Mouse (Mus musculus): ENCODE data around the gene Gm13199. TPM values are rescaled to one million over a fixed set of nuclear protein-coding genes. Genes with fewer than 3 reads are reported as not detected.
A peak's percentile ranks its signal among the peaks of the same experiment; 100 is the strongest.

The Gm13199 gene
- 0.45 and 0.50 TPM in 2 replicates for polyA plus RNA-seq (2015; fragmentation: Nextera tagmentation; extraction: Ambion mirVana)

DNA sequence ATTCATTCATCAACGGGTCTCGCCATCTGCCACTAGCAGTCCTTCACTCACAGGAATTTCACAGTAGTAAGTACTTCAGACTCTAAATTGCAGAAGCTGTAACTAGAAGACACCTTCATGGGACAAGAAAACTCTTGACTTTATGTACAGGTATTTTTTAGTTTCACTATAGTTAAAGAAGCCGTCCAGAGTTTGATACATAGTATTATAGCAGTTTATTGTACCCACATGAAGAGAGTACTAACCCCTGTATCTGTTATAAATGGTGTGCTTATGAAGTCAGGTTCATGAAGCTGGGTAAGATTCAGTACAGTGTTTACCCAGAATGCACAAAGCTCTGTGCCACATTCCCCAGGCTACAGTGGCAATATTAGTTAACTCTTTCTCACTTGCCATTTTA lies at the start of gene Gm13199:
Gene Gm13199 (minus strand): TSS at position 101 of the 400 bp plus-strand sequence.
- H3K4me3 ChIP-seq (replicated peaks) = no peak within 1 kb of the TSS
- WGBS (ENCODE audit: insufficient replicate concordance) = 87% methylated on average over 3 of the region's 3 CpGs
- H3K27ac ChIP-seq (replicated peaks) = no peak within 1 kb of the TSS
- H3K9me3 ChIP-seq (replicated peaks) = no peaks in the 10 kb centered on the region
- no peaks in the 10 kb centered on the region for H3K4me1 ChIP-seq (replicated peaks)
- no peaks in the 10 kb centered on the region for H3K27me3 ChIP-seq
- peaks cover 78% of the 10 kb centered on the region for H3K36me3 ChIP-seq (replicated peaks)
- no peak within 1 kb of the TSS for H3K4me2 ChIP-seq
- H3K9ac ChIP-seq = no peak within 1 kb of the TSS
- no peak for ATAC-seq (ENCODE audit: insufficient read depth)

DNA sequence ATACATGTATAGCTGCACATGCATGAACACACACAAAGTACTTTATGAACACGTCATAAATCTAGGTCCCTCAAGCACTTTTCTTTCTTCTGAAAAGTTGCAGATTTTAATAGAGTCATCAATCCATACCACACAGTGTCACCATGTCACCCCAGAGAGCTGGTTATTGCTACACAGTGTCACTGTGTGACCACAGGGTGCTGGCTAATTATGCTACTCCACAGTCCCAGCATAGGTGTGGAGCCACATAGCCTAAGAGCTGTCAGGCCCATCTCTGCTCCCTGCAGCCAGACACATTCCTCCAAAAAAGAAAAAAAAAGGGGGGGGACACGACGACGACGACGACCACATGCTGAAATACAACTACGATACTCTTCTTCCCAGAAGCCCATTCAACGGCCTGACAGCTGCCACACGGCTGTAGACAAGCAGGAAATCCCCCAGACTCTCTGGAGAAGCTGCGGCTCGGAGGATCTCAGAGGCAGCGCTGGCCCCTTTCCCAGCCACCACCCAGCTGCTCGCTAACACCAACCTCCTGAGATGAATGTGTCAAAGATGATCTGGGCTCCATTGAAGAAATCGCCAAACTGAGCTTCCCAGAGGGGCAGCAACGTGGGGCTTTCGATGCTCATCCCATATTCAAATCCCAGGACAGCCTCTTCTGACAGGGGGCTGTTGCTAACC lies 48.7 kb upstream of the Gm13199 start:
- Histone ChIP-seq H3K9me3 (replicated peaks) (no peaks in the 10 kb centered on the region), H3K4me3 (replicated peaks) (no peak overlapping the region), H3K36me3 (replicated peaks) (no peaks in the 10 kb centered on the region), H3K27ac (replicated peaks) (no peak overlapping the region), H3K27me3 (no peaks in the 10 kb centered on the region), H3K4me1 (replicated peaks) (no peaks in the 10 kb centered on the region), H3K4me2 (no peak overlapping the region), H3K9ac (no peak overlapping the region)
- no peak for ATAC-seq (ENCODE audit: insufficient read depth)
- 71% methylated on average over 16 of the region's 16 CpGs for WGBS (ENCODE audit: insufficient replicate concordance)

DNA sequence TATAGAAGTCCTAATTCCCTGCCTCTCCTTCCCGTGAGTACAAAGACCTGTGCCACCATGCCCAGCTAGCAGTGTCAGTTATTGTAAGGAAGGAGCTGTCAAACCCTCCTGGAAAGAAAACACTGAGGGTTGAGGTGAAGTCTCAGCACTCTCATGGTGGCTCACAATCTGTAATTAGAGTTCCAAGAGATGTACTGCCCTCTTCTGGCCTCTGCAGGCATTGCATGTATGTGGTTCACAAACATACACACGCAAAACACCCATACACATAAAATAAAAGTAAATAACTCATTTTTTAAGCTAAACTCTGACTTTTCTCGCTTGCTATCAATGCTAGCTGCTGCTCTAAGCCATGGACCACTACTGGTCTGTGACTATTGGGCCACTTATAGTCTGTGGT lies 43.9 kb upstream of the Gm13199 start:
- WGBS (ENCODE audit: insufficient replicate concordance) = 37% methylated on average over 3 of the region's 3 CpGs
- no peak overlapping the region for H3K9ac ChIP-seq
- H3K4me3 ChIP-seq (replicated peaks) = no peak overlapping the region
- no peak overlapping the region for H3K4me2 ChIP-seq
- no peak for ATAC-seq (ENCODE audit: insufficient read depth)
- no peaks in the 10 kb centered on the region for H3K27me3 ChIP-seq
- no peak overlapping the region for H3K27ac ChIP-seq (replicated peaks)
- no peaks in the 10 kb centered on the region for H3K4me1 ChIP-seq (replicated peaks)
- peaks cover 8% of the 10 kb centered on the region; the same call in 1 of the 2 replicates for H3K36me3 ChIP-seq (replicated peaks)
- H3K9me3 ChIP-seq (replicated peaks) = no peaks in the 10 kb centered on the region

DNA sequence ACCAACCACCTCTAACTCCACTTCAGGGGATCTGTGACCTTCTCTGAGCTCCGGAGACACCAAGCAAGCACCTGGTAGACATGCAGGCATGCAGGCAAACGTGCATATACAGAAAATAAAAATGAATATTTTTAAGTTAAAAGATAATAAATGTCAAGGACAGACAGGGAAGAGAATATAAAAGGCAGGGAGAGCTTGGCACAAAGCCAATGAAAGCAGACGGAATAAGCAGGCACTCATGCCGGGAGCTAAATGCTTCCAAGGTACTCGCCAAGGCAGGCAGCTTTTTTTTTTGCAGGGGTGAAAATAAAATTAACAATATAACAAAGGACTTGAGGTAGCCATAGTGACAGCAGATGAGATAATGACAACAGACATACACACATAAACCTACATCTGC lies 43.4 kb upstream of the Gm13199 start:
- no peaks in the 10 kb centered on the region for H3K4me1 ChIP-seq (replicated peaks)
- H3K4me3 ChIP-seq (replicated peaks) = no peak overlapping the region
- H3K27me3 ChIP-seq = no peaks in the 10 kb centered on the region
- no peaks in the 10 kb centered on the region for H3K9me3 ChIP-seq (replicated peaks)
- H3K4me2 ChIP-seq = no peak overlapping the region
- WGBS (ENCODE audit: insufficient replicate concordance) = 52% methylated on average over 5 of the region's 5 CpGs
- H3K27ac ChIP-seq (replicated peaks) = no peak overlapping the region
- no peak for ATAC-seq (ENCODE audit: insufficient read depth)
- no peak overlapping the region for H3K9ac ChIP-seq
- peaks cover 8% of the 10 kb centered on the region; the same call in 1 of the 2 replicates for H3K36me3 ChIP-seq (replicated peaks)

DNA sequence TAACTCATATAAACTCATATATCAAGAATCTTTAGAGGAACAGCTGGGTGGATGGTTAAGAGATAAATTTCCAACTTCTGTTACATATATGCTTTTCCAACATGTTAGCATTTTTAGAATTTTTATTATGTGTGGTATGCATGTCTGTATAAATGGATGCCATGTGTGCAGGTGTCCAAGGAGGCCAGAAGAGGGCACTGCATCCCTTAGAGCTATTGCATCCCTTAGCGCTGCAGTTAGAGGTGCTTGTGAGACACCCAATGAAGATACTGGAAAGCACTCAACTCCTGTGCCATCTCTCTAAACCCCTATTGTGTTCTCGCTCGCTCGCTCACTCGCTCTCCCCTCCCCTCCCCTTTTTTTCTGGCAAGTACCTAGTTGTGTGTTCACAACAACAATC lies 37.4 kb upstream of the Gm13199 start:
- Histone ChIP-seq H3K4me3 (replicated peaks) (no peak overlapping the region), H3K27ac (replicated peaks) (no peak overlapping the region), H3K27me3 (no peaks in the 10 kb centered on the region), H3K9ac (no peak overlapping the region), H3K4me1 (replicated peaks) (peaks cover 4% of the 10 kb centered on the region), H3K4me2 (no peak overlapping the region), H3K9me3 (replicated peaks) (no peaks in the 10 kb centered on the region), H3K36me3 (replicated peaks) (peaks cover 8% of the 10 kb centered on the region; the same call in 1 of the 2 replicates)
- WGBS (ENCODE audit: insufficient replicate concordance) = 56% methylated on average over 5 of the region's 5 CpGs
- ATAC-seq (ENCODE audit: insufficient read depth) = no peak

DNA sequence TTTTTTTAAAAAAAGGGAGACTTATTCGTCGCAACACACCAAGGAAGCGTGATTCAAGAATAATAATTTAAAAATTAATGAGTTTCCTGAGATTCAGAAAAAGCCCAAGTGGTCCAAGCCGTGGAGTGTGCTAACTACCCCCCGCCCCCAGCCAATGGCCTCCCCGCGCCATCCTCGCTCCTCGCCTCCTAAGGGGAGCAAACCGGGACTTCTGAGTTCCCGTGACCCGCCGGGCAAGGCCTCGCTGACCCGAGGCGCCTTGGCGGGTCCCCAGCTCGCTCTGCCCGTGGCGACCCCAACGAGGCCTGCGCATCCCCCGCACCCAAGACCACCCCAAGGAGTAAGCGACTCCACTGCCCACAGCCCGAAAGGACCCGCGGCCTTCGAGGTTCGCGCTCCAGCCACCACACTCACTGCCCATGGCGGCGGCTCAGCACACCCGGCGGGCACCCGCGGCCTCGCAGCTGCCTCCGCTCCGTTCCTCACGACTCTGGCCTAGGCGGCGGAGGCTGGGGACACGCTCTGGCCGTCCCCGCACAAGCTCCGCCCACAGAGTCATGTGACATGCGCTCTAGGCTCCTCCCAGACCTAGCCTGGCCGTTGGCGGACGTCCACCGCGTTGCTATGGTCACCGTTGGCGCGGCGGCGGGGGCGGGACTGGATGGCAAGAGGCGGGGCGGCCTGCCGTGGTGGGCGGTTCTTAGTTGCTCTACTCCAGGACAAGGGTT lies 32.3 kb upstream of the Gm13199 start, which contains the start of gene Sec61a2:
Gene Sec61a2 (minus strand): TSS at position 590 of the 728 bp plus-strand sequence.
- Histone ChIP-seq H3K4me1 (replicated peaks) (peaks cover 25% of the 10 kb centered on the region), H3K36me3 (replicated peaks) (peaks cover 14% of the 10 kb centered on the region), H3K9me3 (replicated peaks) (no peaks in the 10 kb centered on the region), H3K27ac (replicated peaks) (peak within 1 kb of the TSS; percentile 85), H3K9ac (peak within 1 kb of the TSS; percentile 83), H3K27me3 (no peaks in the 10 kb centered on the region), H3K4me3 (replicated peaks) (peak within 1 kb of the TSS; percentile 80), H3K4me2 (peak within 1 kb of the TSS; percentile 97)
- peak; percentile 99 for ATAC-seq (ENCODE audit: insufficient read depth)
- WGBS (ENCODE audit: insufficient replicate concordance) = under 1% methylated on average over 62 of the region's 62 CpGs

GRCm38 (mm10) chr2:5894296-5894695 lies 31.6 kb upstream of the Gm13199 start:
- H3K27me3 ChIP-seq = no peaks in the 10 kb centered on the region
- H3K27ac ChIP-seq (replicated peaks) = peak overlapping the region; percentile 85
- ATAC-seq (ENCODE audit: insufficient read depth) = no peak
- peaks cover 17% of the 10 kb centered on the region for H3K36me3 ChIP-seq (replicated peaks)
- 41% methylated on average over 11 of the region's 11 CpGs for WGBS (ENCODE audit: insufficient replicate concordance)
- H3K9ac ChIP-seq = peak overlapping the region; percentile 83
- H3K4me1 ChIP-seq (replicated peaks) = peaks cover 28% of the 10 kb centered on the region
- peak overlapping the region; percentile 97 for H3K4me2 ChIP-seq
- H3K9me3 ChIP-seq (replicated peaks) = no peaks in the 10 kb centered on the region
- H3K4me3 ChIP-seq (replicated peaks) = peak overlapping the region; percentile 80

DNA sequence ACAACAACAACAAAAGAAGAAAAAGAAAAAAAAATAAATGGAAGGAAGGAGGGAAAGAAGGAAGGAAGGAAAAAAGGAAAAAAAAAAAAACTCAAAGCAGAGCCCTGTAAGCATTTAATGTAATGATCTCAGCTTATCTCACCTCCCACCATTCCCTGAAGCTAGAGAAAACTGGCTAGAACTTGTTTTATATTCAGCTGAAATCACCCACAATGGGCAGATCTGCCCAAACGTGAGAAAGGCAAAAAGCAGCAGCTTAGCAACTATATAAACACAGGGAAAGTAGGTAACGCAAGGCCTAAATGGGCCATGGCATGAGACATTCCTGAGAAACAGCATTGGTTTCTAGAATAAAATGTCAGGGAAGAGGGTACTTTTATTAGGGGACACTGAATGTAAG lies 26.7 kb upstream of the Gm13199 start:
- WGBS (ENCODE audit: insufficient replicate concordance) = 60% methylated on average over 2 of the region's 2 CpGs
- ATAC-seq (ENCODE audit: insufficient read depth) = no peak
- no peak overlapping the region for H3K27ac ChIP-seq (replicated peaks)

DNA sequence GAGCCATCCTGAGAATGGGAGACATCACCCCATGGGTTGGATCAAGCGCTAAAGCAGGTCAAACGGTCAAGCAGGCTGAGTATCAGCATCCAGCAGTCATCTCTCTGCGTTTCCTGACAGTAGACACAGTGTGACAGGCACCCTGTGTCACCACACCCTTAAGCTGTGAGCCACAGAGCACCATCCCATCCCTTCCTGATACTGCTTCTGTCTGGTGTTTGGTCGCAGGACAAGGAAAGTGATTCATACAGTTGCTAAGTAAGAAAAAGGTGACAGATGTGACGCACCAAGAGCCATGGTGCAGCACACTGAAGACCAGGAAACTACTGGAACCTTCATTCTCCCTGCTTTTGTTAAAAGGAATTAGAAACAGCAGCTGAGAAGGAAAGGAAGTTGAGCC lies 26.1 kb upstream of the Gm13199 start:
- Histone ChIP-seq H3K4me2 (no peak overlapping the region), H3K36me3 (replicated peaks) (peaks cover 53% of the 10 kb centered on the region), H3K27ac (replicated peaks) (no peak overlapping the region), H3K4me1 (replicated peaks) (peaks cover 18% of the 10 kb centered on the region), H3K9me3 (replicated peaks) (no peaks in the 10 kb centered on the region), H3K4me3 (replicated peaks) (no peak overlapping the region), H3K27me3 (no peaks in the 10 kb centered on the region), H3K9ac (no peak overlapping the region)
- ATAC-seq (ENCODE audit: insufficient read depth) = no peak
- 59% methylated on average over 5 of the region's 5 CpGs for whole genome bisulfite sequencing (ENCODE audit: insufficient replicate concordance)

More for the DNA sequence above, 26.7 kb upstream of the Gm13199 start:
- H3K9me3 ChIP-seq (replicated peaks) = no peaks in the 10 kb centered on the region
- no peak overlapping the region for H3K4me3 ChIP-seq (replicated peaks)
- peaks cover 50% of the 10 kb centered on the region for H3K36me3 ChIP-seq (replicated peaks)
- H3K4me2 ChIP-seq = no peak overlapping the region
- H3K9ac ChIP-seq = no peak overlapping the region
- peaks cover 22% of the 10 kb centered on the region for H3K4me1 ChIP-seq (replicated peaks)
- no peaks in the 10 kb centered on the region for H3K27me3 ChIP-seq

GRCm38 (mm10) chr2:5877446-5877845 lies 14.7 kb upstream of the Gm13199 start:
- Histone ChIP-seq H3K9ac (no peak overlapping the region), H3K27ac (replicated peaks) (no peak overlapping the region), H3K4me3 (replicated peaks) (no peak overlapping the region), H3K27me3 (no peaks in the 10 kb centered on the region), H3K4me2 (no peak overlapping the region), H3K36me3 (replicated peaks) (peaks cover 78% of the 10 kb centered on the region), H3K4me1 (replicated peaks) (no peaks in the 10 kb centered on the region), H3K9me3 (replicated peaks) (no peaks in the 10 kb centered on the region)
- peak; percentile 49; the same call in 1 of the 2 replicates for ATAC-seq (ENCODE audit: insufficient read depth)
- WGBS (ENCODE audit: insufficient replicate concordance) = 70% methylated on average over 3 of the region's 3 CpGs

GRCm38 (mm10) chr2:5869746-5870145 lies 7.0 kb upstream of the Gm13199 start:
- Histone ChIP-seq H3K36me3 (replicated peaks) (peaks cover 74% of the 10 kb centered on the region), H3K4me3 (replicated peaks) (no peak overlapping the region), H3K4me1 (replicated peaks) (no peaks in the 10 kb centered on the region), H3K9me3 (replicated peaks) (no peaks in the 10 kb centered on the region), H3K27me3 (no peaks in the 10 kb centered on the region), H3K4me2 (no peak overlapping the region), H3K27ac (replicated peaks) (no peak overlapping the region), H3K9ac (no peak overlapping the region)
- WGBS (ENCODE audit: insufficient replicate concordance) = 80% methylated on average over 5 of the region's 5 CpGs
- ATAC-seq (ENCODE audit: insufficient read depth) = no peak
